In genomic region chr12:5757361-5757760, GRCm38 (mm10) we compare ENCODE assay signal across 14 mouse cellular contexts.
"Had no signal": no experiment of that assay in that cellular context is flagged by ENCODE, and none has a peak within 500 bp of the region (broad histone marks: within the 10 kb centered on the region; RNA-seq: fewer than 3 reads in every experiment).

No protein-coding gene starts in this region.

- ATAC-seq: forebrain, postnatal 0 days; hindbrain, postnatal 0 days; intestine, embryonic 16.5 days; liver, embryonic 12.5 days had no signal

- DNase-seq: forebrain, postnatal 0 days; heart, postnatal 14 days; heart, postnatal 36 days; kidney, adult 11 months; kidney, adult 2 months; kidney, adult 9 months; kidney, postnatal 14 days; kidney, postnatal 36 days; layer of hippocampus, adult 9-11 months; layer of hippocampus, postnatal 36 days; left cerebral cortex, postnatal 4 days had no signal
